Mouse (Mus musculus) frontal cortex, postnatal 10 days (tissue): ENCODE measurements around the gene Gprc5c.
A peak's percentile ranks its signal among the peaks of the same experiment; 100 is the strongest.

Experiments used
- DNase-seq, 2 experiments: peaks; one replicate each; pipeline ENCODE4 v3.0.0; 2022; ENCODE audit warnings: low spot score in 2 of 2, mixed read lengths in 1 of 2

Gprc5c gene

DNA sequence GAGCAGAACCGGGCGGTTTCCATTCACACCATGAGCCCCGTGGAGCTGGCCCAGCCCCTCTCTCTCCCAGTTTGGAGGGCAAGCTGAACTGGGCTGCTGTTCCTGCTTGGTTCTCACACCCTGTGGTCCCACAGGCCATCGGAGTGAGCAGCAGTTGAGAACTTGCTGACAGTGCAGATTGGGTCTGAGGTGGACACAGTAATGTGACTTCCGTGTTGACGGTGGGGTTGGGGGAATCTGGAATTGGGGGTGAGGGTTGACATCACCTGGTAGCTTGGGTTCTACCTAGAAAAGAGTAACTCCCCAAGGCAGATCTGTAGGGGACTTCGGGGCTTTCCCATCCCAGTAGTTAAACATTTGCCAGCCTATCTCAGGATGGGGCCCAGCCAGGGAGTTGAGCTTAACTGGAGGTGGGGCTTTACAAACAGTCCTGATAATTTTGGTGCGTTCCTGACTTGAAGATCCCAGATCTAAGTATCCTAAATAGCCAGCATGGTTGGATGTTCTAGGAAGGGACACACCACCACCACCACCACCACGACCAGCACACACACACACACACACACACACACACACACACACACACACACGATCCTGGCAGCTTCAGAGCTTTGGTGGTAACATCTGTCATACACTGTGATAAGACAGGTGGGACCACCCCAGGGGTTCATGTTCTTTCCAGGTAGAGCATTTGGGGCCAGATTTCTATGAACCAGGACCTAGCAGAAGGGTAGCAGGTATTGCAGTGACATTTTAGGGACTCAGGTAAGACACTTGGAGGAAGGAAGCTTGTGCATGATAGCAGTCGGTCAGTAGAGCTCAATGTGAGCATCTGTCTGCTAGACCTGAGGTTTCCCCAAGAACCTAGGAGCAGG lies 16.6 kb downstream of the Gprc5c start:
- DNase-seq, result no peak

- DNase-seq, result no peak
Observed at GRCm38 (mm10) chr11:114868280-114868679, 17.3 kb downstream of the Gprc5c start.

DNA sequence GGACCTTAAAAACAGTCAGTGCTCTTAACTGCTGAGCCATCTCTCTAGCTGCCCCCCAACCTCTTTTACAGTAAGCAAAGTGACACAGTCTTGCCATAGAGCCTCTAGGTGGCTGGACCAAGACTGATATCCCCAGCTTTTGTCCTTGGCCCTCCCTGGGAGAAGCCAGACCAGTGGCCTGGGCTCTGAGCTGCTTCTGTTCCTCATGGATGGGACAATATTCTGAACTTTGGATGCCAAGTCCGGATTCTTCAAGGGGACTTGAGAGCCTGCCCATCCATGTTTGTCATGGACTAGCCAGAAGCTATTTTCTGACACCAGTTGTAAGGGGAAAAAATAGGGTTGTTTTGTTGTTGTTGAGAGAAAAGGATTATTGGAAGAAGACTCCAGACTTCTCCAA lies 18.8 kb downstream of the Gprc5c start:
- DNase-seq, result no peak

- no peak for DNase-seq
Observed at GRCm38 (mm10) chr11:114871540-114871939, 20.6 kb downstream of the Gprc5c start.

DNA sequence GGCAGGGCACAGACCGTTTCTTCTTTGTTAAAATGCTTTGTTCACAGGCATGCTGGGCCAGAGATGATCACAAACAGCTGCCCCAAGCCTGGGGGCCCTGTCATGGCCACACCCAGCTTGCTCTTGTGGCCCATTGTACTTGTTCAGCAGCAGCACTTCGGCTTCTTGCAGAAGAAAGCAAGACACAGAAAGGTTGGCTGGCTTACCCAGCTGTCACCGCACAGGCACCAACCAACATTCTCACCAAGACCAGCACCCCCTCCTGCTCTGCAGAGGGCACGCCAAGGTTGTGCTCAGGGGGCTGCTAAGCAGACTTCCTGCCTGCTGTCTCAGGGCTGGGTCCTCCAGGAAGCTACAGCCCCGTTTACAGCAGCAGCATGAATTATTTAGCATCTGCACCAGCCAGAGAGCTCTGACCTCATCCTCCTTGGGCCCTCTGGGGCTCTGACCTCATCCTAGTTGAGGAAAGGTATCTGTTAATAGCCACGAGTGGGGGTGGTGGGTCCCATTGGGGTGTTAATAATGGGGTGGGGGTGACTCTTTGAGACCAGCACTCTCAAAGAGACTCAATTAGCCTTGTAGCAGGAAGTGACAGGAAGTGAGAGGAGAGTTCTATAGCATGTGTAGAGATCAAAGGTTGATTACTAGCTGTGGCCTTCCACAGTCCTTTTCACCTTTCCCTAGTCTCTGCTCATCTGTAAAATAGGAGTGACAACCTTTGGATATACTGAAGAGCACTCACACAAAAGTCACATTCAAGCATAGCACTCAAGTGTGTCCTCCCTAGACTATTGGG lies 22.3 kb downstream of the Gprc5c start:
- no peak for DNase-seq

GRCm38 (mm10) chr11:114874226-114875145 lies 23.5 kb downstream of the Gprc5c start:
- DNase-seq, result no peak

DNA sequence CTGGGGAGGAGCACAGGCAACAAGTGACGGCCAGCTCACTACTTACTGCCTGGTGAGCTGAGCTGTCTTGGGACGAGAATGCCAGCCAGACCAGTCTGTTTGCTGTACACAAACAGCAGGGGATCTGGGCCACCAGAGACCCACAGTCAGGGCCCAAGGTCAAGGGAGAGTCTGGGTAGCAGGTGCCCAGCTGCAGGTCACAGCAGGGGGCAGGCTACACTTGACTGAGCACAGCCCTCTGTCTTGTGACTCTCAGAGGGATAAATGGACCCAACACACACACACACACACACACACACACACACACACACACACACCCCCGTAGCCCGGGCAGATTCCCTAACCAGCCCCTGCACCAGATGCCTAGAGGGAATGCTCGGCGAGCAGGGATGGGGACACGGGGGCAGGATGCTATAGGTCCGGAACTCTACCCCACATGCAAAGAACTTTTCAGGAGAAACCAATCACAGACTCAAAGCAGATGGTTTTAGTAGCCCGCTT lies 24.4 kb downstream of the Gprc5c start:
- DNase-seq, result no peak

DNA sequence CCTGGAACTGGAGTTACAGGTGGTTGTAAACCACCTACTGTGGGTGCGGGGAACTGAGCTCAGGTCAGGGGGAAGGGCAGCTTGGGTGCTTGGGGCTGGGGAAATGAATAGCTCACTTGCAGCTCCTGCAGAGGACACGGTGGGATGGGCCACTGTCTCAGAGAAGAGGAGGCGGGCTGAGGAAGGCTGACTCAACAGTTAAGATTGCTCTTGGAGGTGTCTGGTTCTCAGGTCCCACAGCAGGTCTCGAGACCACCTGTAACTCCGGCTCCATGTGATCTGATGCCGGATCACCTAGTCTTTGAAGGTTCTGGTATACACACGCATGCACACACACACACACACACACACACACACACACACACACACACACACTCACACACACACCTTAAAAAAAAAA lies 25.2 kb downstream of the Gprc5c start:
- DNase-seq, result no peak

DNA sequence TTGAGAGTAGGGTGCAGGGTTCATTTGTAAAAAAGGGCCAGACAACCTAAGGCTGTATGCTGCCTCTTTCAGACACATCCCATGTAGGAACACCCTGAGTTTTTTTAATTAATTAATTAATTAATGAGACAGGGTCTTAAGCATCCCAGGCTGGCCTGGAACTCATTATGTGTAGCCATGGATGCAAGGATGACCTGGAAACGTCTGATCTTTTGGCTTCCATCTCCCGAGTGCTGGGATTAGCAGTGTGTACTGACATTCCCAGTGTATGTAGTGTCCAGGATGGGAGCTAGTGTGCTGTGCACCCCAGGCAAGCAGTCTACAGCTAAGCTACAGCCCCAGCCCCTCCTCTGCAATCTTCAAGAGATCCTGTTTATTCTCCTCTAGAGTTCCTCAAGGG lies 25.7 kb downstream of the Gprc5c start:
- no peak for DNase-seq

GRCm38 (mm10) chr11:114877145-114877544 lies 26.2 kb downstream of the Gprc5c start:
- DNase-seq, result peak in 1 of 2 experiments; percentile 44

GRCm38 (mm10) chr11:114879666-114880065 lies 28.7 kb downstream of the Gprc5c start:
- DNase-seq, result no peak

- no peak for DNase-seq
Observed at GRCm38 (mm10) chr11:114880185-114880584, 29.2 kb downstream of the Gprc5c start.

GRCm38 (mm10) chr11:114880589-114880988 lies 29.6 kb downstream of the Gprc5c start:
- DNase-seq, result peak in 1 of 2 experiments; percentile 39

DNA sequence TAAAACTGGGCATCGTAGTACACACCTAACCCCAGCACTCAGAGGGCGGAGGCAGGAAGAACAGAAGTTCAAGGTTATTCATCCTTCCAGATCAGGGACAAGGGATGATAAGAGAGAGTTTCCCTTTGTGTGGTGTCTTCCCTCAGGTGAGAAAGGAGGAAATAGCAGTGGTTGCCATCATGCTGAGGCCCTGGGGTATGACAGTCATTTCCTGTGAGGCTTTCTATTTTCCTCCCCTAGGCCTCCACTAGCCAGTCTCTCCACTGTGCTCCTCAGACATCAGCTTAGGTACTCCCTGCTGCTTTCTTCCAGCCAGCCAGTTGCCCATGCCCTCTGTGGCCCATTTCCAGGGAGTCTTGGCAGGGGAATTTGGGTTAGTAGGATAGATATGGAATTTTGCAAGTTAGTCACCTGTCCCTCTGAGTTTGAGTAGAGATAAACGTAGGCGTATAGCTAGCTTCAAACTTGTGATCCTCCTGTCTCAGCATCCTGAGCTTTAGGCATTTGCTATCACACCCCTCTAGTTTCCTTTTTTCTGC lies 32.4 kb downstream of the Gprc5c start:
- no peak for DNase-seq

DNA sequence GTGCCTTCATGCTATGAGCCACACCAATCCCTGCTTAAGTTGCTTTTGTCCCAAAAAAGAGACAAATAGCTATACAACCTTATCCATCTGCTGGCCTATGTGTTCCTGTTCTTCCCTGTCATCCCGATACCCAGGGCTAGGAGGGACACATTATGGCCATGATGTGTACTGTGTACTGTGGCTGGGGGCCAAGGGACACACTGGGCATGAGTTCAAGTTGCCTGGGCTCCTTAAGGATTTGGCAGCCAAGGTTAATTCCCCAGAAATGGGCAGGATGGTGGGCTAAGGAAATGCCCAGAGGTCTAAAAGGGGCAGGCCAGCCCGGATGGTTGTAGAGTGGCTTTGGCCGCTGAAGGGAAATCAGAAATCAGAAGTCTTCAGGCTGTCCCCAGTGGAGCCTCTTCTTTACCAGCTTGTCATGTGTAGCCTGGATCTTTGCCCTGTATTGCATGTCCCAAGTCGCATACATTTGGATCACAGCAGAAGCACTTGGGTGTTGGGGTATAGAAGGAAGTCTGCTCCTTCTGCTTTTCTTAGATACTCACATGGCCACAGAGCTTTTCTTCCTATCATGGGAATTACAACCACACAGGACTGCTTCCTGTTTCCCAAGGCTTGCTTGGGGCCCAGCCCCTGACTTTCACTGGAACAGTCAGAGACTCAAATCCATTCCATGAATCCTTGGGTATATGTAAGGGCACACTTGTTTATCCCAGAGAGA lies 33.6 kb downstream of the Gprc5c start:
- no peak for DNase-seq

GRCm38 (mm10) chr11:114889991-114890518 lies 39.1 kb downstream of the Gprc5c start, which contains the start of gene Cd300a:
Cd300a (plus strand) TSS chr11:114890041.
- no peak for DNase-seq

DNA sequence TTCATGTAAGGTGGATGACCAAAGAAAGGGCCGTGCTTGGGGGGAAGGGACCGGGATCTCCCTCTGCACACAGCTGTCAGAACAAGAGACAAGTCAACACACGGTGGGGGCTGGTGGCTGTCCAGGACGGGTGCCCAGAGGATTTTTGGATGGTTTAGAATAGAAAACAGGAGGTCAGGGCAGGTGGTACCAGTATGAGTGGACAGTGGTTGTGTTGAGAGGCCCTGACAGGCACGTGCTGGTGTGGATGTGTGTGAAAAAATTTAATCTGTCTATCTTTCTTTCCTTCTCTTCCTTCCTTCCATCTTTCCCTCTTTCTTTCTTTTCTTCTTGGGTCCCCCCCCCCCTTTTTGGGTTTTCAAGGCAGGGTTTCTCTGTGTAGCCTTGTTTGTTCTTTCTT lies 39.6 kb downstream of the Gprc5c start:
- DNase-seq, result no peak

DNA sequence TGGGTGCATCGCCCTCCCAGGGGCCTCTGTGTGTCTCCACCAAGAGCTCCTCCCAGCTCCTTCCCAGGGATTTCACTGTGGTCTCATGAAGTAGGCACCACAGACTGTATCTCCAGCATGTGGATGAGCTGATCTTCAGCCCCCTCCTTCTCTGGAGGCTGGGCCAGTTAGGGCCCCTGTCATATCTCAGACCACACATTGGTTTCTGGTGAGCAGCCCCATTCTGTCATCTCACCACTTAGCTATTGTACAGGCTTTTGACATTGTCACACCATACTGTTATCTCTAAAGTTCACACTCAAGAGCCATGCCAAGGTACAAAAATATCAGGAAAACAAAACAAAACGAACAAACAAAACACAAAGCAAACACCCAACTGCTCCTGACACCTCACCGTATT lies 45.1 kb downstream of the Gprc5c start:
- no peak for DNase-seq

DNA sequence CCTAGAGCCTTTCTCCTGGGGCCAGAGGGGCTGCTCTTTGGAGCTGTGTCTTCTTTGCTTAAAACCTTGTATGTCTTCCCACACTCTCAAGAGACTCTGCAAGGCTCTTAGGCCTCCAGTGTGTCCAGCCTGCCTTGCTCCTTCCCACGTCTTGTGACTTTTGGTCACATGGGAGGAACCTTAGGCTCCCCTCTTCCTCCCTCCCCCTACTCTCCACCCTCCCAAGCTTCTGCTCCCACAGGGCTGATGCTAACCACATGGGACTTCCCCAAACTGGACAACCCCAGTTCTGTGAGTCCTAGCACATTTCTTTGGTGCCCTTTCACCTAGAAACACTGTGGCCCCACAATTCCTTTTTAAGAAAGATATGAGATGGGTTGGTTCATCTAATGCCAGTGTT lies 47.1 kb downstream of the Gprc5c start:
- DNase-seq, result no peak

GRCm38 (mm10) chr11:114903224-114903623 lies 52.3 kb downstream of the Gprc5c start:
- DNase-seq, result no peak
